Mouse (Mus musculus): ENCODE measurements around the gene Trp63.

DNA sequence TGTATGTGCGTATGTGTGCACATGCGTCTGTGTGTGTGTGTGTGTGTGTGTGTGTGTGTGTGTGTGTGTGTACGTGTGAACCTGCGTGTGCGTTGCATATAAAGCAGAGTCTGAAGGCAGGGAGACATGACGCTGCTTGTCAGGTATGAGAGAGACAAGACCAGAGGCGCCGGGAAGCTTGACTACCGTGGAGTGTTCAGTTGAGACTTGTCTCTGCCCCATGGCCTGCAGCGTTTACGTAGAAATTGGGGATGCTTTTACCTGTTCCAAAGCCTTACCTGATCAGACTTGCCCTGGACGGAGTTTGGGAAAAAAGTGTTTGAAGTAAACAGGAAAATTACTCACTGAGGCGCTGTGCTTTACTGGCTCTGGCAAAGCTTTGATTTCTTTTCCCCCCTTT lies 160.1 kb downstream of the Trp63 start:
- TF ChIP-seq CTCF (IDR thresholded peaks at IDR 0.05; ENCODE audit: low read depth) (no peak), EP300 (IDR thresholded peaks at IDR 0.05; ENCODE audit: low read depth) (no peak)
